Mouse (Mus musculus) lung, embryonic 15.5 days (tissue): ENCODE measurements around the gene Sart1. TPM values are rescaled to one million over a fixed set of nuclear protein-coding genes. Genes with fewer than 3 reads are reported as not detected.
"Not testable (repeated sequence)": the region's sequence is repeated elsewhere in the genome, so short reads cannot be mapped to it uniquely, and the experiment has no call there.

Source experiments
- ATAC-seq: fragments of 200-750 bp; cut with Nextera tagmentation; 2 replicates; pipeline ENCODE4 v1.8.0; 2017; ENCODE audit warnings: moderate number of reproducible peaks, borderline replicate concordance; ENCODE audit not compliant: low FRiP score, low TSS enrichment; ENCODE audit errors: extremely low read depth
- H3K27ac ChIP-seq: fragments of 300-500 bp; sonication (generic); 2 replicates; pipeline ENCODE4 v1.5.1; 2015; ENCODE audit warnings: moderate library complexity, mild to moderate bottlenecking, inconsistent platforms
- H3K27me3 ChIP-seq: fragments of 300-500 bp; sonication (generic); 2 replicates; pipeline ENCODE4 v1.6.1; 2015; ENCODE audit warnings: inconsistent platforms
- H3K36me3 ChIP-seq: fragments of 300-500 bp; sonication (generic); 2 replicates; pipeline ENCODE4 v1.6.1; 2015; ENCODE audit warnings: inconsistent platforms
- H3K4me1 ChIP-seq: fragments of 300-500 bp; sonication (generic); 2 replicates; pipeline ENCODE4 v1.6.1; 2015; ENCODE audit warnings: inconsistent platforms
- H3K4me2 ChIP-seq: fragments of 300-500 bp; sonication (generic); 2 replicates; pipeline ENCODE4 v1.6.1; 2015; ENCODE audit warnings: inconsistent platforms, mild to moderate bottlenecking, moderate library complexity
- H3K4me3 ChIP-seq: fragments of 300-500 bp; sonication (generic); 2 replicates; pipeline ENCODE4 v1.5.1; 2015; ENCODE audit warnings: mild to moderate bottlenecking, inconsistent platforms
- H3K9ac ChIP-seq: fragments of 300-500 bp; sonication (generic); 2 replicates; pipeline ENCODE4 v1.6.1; 2015; ENCODE audit warnings: inconsistent platforms
- H3K9me3 ChIP-seq: fragments of 300-500 bp; sonication (generic); 2 replicates; pipeline ENCODE4 v1.6.1; 2016; ENCODE audit warnings: inconsistent platforms
- whole genome bisulfite sequencing: fragments of 180-500 bp; shearing (Covaris S2); methylation state at CpG from one replicate; pipeline ENCODE4 v1.1.7; 2015; 5-methylcytosine and 5-hydroxymethylcytosine counted together
- polyA plus RNA-seq: library from polyadenylated mRNA; unstranded; fragments of >200 nt; fragmentation: Nextera tagmentation; extraction: Ambion mirVana; gene quantifications from 2 replicates; pipeline ENCODE4 v1.2.1, GENCODE M21; 2015

The Sart1 gene
- polyA plus RNA-seq, 1 experiment from 2014 or later = 81.7 TPM

- Histone ChIP-seq H3K4me2 (no peak overlapping the region), H3K9ac (no peak overlapping the region), H3K36me3 (no peaks in the 10 kb centered on the region), H3K4me3 (no peak overlapping the region), H3K27me3 (no peaks in the 10 kb centered on the region), H3K9me3 (no peaks in the 10 kb centered on the region), H3K27ac (no peak overlapping the region), H3K4me1 (peaks cover 18% of the 10 kb centered on the region)
- 52% methylated on average over 5 of the region's 5 CpGs for WGBS
- no peak for ATAC-seq
Observed at GRCm38 (mm10) chr19:5411961-5412360, 23.5 kb upstream of the Sart1 start.

- ATAC-seq = no peak
- Histone ChIP-seq H3K4me3 (no peak overlapping the region), H3K9ac (no peak overlapping the region), H3K27me3 (no peaks in the 10 kb centered on the region), H3K36me3 (no peaks in the 10 kb centered on the region), H3K27ac (no peak overlapping the region), H3K9me3 (no peaks in the 10 kb centered on the region), H3K4me2 (no peak overlapping the region), H3K4me1 (peaks cover 18% of the 10 kb centered on the region)
- WGBS = 48% methylated on average over 5 of the region's 5 CpGs
Observed at GRCm38 (mm10) chr19:5410641-5411040, 22.1 kb upstream of the Sart1 start.

- peak overlapping the region; percentile 30; the same call in 1 of the 2 replicates for H3K27ac ChIP-seq
- no peaks in the 10 kb centered on the region for H3K27me3 ChIP-seq
- H3K36me3 ChIP-seq = no peaks in the 10 kb centered on the region
- no peaks in the 10 kb centered on the region for H3K9me3 ChIP-seq
- H3K4me2 ChIP-seq = no peak overlapping the region
- no peak overlapping the region for H3K9ac ChIP-seq
- WGBS = 66% methylated on average over 5 of the region's 5 CpGs
- H3K4me3 ChIP-seq = no peak overlapping the region
- no peak for ATAC-seq
- H3K4me1 ChIP-seq = peaks cover 18% of the 10 kb centered on the region
Observed at GRCm38 (mm10) chr19:5409068-5409467, 20.6 kb upstream of the Sart1 start.

GRCm38 (mm10) chr19:5408057-5409001, 19.8 kb upstream of the Sart1 start:
- ATAC-seq = no peak
- 73% methylated on average over 13 of the region's 13 CpGs for WGBS
- Histone ChIP-seq H3K4me2 (peak overlapping the region; percentile 81; the same call in 1 of the 2 replicates), H3K9ac (no peak overlapping the region), H3K4me3 (no peak overlapping the region), H3K27me3 (no peaks in the 10 kb centered on the region), H3K4me1 (peaks cover 18% of the 10 kb centered on the region), H3K36me3 (no peaks in the 10 kb centered on the region), H3K9me3 (no peaks in the 10 kb centered on the region), H3K27ac (peak overlapping the region; percentile 30; the same call in 1 of the 2 replicates)

- H3K4me1 ChIP-seq = peaks cover 18% of the 10 kb centered on the region
- WGBS = 14% methylated on average over 7 of the region's 7 CpGs
- peak overlapping the region; percentile 63 for H3K4me3 ChIP-seq
- no peaks in the 10 kb centered on the region for H3K36me3 ChIP-seq
- peak overlapping the region; percentile 64 for H3K9ac ChIP-seq
- H3K9me3 ChIP-seq = no peaks in the 10 kb centered on the region
- H3K27ac ChIP-seq = peak overlapping the region; percentile 91
- peak; percentile 49; the same call in 1 of the 2 replicates for ATAC-seq
- no peaks in the 10 kb centered on the region for H3K27me3 ChIP-seq
- peak overlapping the region; percentile 81 for H3K4me2 ChIP-seq
Observed at GRCm38 (mm10) chr19:5407133-5407532, 18.6 kb upstream of the Sart1 start.

DNA sequence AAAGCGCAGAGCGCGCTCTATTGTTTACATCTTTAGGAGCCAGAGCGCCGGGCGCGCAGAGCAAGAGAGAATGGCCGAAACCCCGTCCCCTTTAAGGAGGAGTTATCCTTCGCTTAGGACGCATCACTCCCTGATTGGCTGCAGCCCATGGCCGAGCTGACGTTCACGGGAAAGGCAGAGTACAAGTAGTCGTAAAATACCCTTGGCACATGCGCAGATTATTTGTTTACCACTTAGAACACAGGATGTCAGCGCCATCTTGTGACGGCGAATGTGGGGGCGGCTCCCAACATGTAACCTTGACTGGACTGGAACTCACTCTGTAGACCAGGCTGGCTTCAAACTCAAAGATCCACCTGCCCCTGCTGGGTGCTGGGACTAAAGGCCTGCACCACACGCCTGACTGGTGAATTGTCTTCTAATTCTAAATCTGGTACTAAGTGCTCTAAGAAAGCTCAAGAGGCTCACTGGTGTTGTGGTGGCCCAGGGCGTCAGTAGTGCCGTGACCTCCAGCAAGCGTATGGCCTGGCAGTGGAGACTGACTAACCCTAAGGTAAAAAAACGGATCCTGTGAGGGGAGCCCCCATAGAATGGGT, 18.1 kb upstream of the Sart1 start:
- Histone ChIP-seq H3K27ac (peak overlapping the region; percentile 91), H3K4me2 (peak overlapping the region; percentile 81), H3K4me1 (peaks cover 18% of the 10 kb centered on the region), H3K9ac (peak overlapping the region; percentile 64), H3K4me3 (peak overlapping the region; percentile 63)
- ATAC-seq = peak; percentile 73; the same call in 1 of the 2 replicates
- H3K27me3 ChIP-seq, H3K9me3 ChIP-seq, H3K36me3 ChIP-seq: not testable (repeated sequence)
- 16% methylated on average over 25 of the region's 25 CpGs for WGBS

GRCm38 (mm10) chr19:5405924-5406323, 17.4 kb upstream of the Sart1 start:
- Histone ChIP-seq H3K36me3 (no peaks in the 10 kb centered on the region), H3K4me1 (peaks cover 18% of the 10 kb centered on the region), H3K27me3 (no peaks in the 10 kb centered on the region), H3K4me3 (peak overlapping the region; percentile 34), H3K9me3 (no peaks in the 10 kb centered on the region), H3K27ac (peak overlapping the region; percentile 25), H3K4me2 (peak overlapping the region; percentile 52), H3K9ac (peak overlapping the region; percentile 30)
- WGBS = 22% methylated on average over 7 of the region's 7 CpGs
- ATAC-seq = no peak

DNA sequence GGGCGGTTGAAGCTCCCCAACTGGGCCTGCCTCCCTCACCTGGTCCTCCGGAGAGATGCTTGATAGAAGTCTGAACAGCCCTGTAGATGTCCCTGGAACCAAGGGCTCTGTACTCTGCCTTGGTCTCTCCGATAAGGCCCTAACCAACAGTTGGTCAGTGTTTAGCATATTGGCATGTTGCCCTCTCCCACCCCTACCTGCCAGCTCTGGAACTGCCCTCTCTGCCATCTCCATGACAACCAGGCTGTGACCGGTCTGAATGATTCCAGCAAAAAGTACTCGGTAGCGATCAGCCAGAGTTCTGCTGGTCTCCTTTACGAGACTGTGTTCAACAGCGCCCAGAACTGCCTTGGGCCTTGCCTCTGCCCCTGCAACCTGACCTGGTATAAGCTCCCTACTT, 13.8 kb upstream of the Sart1 start, which contains the start of gene Tsga10ip:
Gene Tsga10ip (minus strand): TSS at position 234 of the 400 bp plus-strand sequence.
- Histone ChIP-seq H3K9ac (no peak within 1 kb of the TSS), H3K36me3 (no peaks in the 10 kb centered on the region), H3K4me2 (no peak within 1 kb of the TSS), H3K4me3 (no peak within 1 kb of the TSS), H3K9me3 (no peaks in the 10 kb centered on the region), H3K4me1 (0 out of 2 replicates have a peak, but pooled peaks cover under 1% of the 10 kb centered on the region), H3K27ac (no peak within 1 kb of the TSS), H3K27me3 (no peaks in the 10 kb centered on the region)
- ATAC-seq = no peak
- WGBS = 64% methylated on average over 8 of the region's 8 CpGs

DNA sequence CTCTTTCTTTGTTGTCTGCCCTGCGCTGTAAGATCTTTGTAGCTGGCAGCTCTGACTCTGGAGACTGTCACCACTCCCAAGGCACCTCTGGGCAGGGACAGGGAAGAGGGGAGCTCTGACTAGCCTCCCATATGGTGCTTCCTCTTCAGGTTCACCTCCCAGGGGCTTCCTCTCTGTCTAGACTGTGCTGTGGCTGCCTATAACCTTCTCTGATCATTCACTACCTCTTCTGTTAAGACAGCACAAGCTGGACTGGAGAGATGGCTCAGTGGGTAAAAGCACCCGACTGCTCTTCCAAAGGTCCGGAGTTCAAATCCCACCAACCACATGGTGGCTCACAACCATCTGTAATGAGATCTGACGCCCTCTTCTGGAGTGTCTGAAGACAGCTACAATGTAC, 12.6 kb upstream of the Sart1 start:
- not testable (repeated sequence) for ATAC-seq

DNA sequence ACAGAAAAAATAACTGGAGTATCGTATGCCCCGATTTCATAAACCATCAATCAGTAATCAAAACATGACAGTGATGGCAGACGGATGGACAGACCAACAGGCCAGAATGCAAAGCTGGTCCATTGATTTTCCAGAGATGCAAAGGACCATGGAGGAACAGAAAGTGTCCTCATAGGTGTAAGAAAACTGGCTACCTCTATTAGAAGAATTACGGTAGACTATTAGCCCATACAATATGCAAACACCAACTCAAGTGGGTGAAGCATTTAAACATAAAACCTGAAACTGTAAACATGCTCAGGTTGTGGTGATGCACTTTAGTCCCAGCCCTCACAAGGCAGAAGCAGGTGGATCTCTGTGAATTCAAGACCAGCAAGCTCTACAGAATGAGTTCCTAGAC, 6.9 kb upstream of the Sart1 start:
- Histone ChIP-seq H3K9ac (no peak overlapping the region), H3K4me3 (no peak overlapping the region), H3K27ac (no peak overlapping the region), H3K27me3 (no peaks in the 10 kb centered on the region), H3K9me3 (no peaks in the 10 kb centered on the region), H3K4me1 (peaks cover 11% of the 10 kb centered on the region), H3K36me3 (no peaks in the 10 kb centered on the region), H3K4me2 (no peak overlapping the region)
- WGBS = 63% methylated on average over 4 of the region's 4 CpGs
- ATAC-seq = no peak

More for the DNA sequence above, 12.6 kb upstream of the Sart1 start:
- not testable (repeated sequence) for H3K4me1 ChIP-seq, H3K27me3 ChIP-seq, H3K9me3 ChIP-seq, H3K36me3 ChIP-seq, H3K4me2 ChIP-seq, H3K27ac ChIP-seq, H3K4me3 ChIP-seq, H3K9ac ChIP-seq
- 67% methylated on average over 4 of the region's 4 CpGs for WGBS

DNA sequence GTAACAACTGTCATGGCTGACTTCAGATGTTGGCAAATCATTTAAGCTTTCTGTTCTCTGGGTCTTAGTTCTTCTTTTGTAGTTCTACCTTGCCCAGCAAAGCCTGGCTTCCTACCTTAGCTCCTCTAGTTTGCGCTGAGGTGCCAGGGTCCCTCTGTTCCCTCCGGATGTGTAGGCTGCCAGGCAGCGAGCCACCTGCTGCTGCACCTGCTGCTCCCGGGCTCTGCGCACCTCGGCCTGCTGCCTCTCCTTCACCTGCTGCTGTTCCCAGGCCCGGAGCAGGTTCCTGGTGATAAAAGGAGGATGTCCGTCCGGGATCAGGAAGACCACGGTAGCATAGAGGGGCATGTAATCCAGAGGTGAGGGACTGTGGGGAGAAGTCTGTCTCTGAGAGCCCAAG, 5.7 kb upstream of the Sart1 start:
- no peak overlapping the region for H3K9ac ChIP-seq
- H3K9me3 ChIP-seq = no peaks in the 10 kb centered on the region
- WGBS = 36% methylated on average over 10 of the region's 10 CpGs
- H3K4me2 ChIP-seq = no peak overlapping the region
- no peak for ATAC-seq
- H3K36me3 ChIP-seq = no peaks in the 10 kb centered on the region
- H3K4me3 ChIP-seq = no peak overlapping the region
- peaks cover 23% of the 10 kb centered on the region for H3K4me1 ChIP-seq
- H3K27me3 ChIP-seq = no peaks in the 10 kb centered on the region
- no peak overlapping the region for H3K27ac ChIP-seq

- Histone ChIP-seq H3K4me2 (no peak overlapping the region), H3K27me3 (no peaks in the 10 kb centered on the region), H3K27ac (peak overlapping the region; percentile 11; the same call in 1 of the 2 replicates), H3K9ac (no peak overlapping the region), H3K9me3 (no peaks in the 10 kb centered on the region), H3K4me1 (peaks cover 25% of the 10 kb centered on the region), H3K4me3 (no peak overlapping the region), H3K36me3 (no peaks in the 10 kb centered on the region)
- 28% methylated on average over 4 of the region's 4 CpGs for WGBS
- no peak for ATAC-seq
Observed at GRCm38 (mm10) chr19:5392892-5393291, 4.4 kb upstream of the Sart1 start.
